Mouse (Mus musculus) bone marrow macrophage, adult 2 months (primary cell): ENCODE data around the gene Ralbp1. TPM values are rescaled to one million over a fixed set of nuclear protein-coding genes. Genes with fewer than 3 reads are reported as not detected.

ENCODE experiments used
- H3K27ac ChIP-seq: 2 replicates; pipeline ENCODE4 v1.5.1; 2012; ENCODE audit warnings: low read depth, low read length; ENCODE audit not compliant: insufficient read depth
- H3K4me1 ChIP-seq: 2 replicates; pipeline ENCODE4 v1.6.1; 2012; ENCODE audit warnings: low read length; ENCODE audit not compliant: control insufficient read depth, insufficient read depth
- H3K4me3 ChIP-seq: 2 replicates; pipeline ENCODE4 v1.5.1; 2012; ENCODE audit warnings: mild to moderate bottlenecking, low read length, moderate library complexity; ENCODE audit not compliant: insufficient read depth
- CTCF ChIP-seq: IDR thresholded peaks from 2 replicates; pipeline ENCODE4 v1.5.1; 2012; ENCODE audit warnings: low read depth, mild to moderate bottlenecking, low read length, moderate library complexity
- POLR2A ChIP-seq: IDR thresholded peaks from 2 replicates; pipeline ENCODE4 v1.6.1; 2012; ENCODE audit warnings: mild to moderate bottlenecking, low read depth, low read length, borderline replicate concordance
- polyA plus RNA-seq: library from polyadenylated mRNA; stranded (reverse); fragments of >200 nt; gene quantifications from 2 replicates; pipeline ENCODE4 v1.2.4, GENCODE M21; 2012; ENCODE audit not compliant: missing spikeins, insufficient read depth, insufficient read length

The Ralbp1 gene
- polyA plus RNA-seq = 61.3 and 69.7 TPM in 2 replicates

GRCm38 (mm10) chr17:65885697-65886529 is at the start of gene Ralbp1:
TSS of gene Ralbp1 (minus strand) at chr17:65885798.
- peak within 1 kb of the TSS; percentile 84 for H3K27ac ChIP-seq
- H3K4me3 ChIP-seq = peak within 1 kb of the TSS; percentile 92
- TF ChIP-seq POLR2A = no peak
- no peak for TF ChIP-seq CTCF
- H3K4me1 ChIP-seq = peaks cover 23% of the 10 kb centered on the region

DNA sequence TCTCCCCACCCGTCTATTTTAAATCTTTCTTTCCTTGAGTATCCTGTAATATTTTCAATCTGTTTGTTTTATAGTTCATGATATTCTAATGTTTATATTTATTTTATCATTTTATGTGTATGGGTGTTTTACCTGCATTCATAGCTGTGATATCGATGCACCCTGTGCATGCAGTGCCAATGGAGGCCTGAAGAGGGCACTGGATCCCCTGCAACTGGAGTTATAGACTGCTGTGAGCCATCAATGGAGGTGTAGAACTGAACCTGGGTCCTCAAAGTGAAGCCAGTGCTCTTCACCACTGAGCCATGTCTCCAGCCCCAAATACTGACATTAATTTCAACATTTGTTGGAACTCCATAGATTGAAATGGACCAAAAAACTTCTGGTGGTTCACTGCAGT is 48.1 kb upstream of the Ralbp1 start:
- peaks cover 19% of the 10 kb centered on the region for H3K4me1 ChIP-seq
- TF ChIP-seq CTCF = no peak; the same call in 1 of the 2 replicates
- TF ChIP-seq POLR2A = no peak
- H3K4me3 ChIP-seq = no peak overlapping the region
- H3K27ac ChIP-seq = no peak overlapping the region

GRCm38 (mm10) chr17:65931525-65931924 is 45.9 kb upstream of the Ralbp1 start:
- TF ChIP-seq POLR2A = no peak
- H3K4me3 ChIP-seq = no peak overlapping the region
- H3K4me1 ChIP-seq = peaks cover 19% of the 10 kb centered on the region
- H3K27ac ChIP-seq = peak overlapping the region; percentile 35

DNA sequence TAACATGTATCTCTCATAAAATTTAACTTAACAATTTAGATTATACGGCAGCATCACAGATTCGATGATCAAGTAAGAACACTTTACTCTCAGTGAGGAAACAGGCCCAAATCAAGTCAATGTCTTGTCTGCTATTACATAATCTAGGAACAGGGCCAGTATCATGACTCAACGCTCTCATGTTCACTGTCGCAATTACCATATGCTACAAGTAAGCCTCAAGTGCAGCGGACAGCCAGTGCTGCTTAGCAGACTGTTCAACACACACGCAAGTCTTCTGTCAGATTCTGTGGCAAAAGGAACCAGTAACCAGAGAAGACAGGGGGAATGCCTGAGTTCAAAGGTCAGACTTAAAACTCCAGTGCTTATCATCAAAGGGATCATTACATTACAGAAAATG is 45.4 kb upstream of the Ralbp1 start:
- no peak for TF ChIP-seq POLR2A
- TF ChIP-seq CTCF = no peak
- peaks cover 15% of the 10 kb centered on the region for H3K4me1 ChIP-seq
- no peak overlapping the region for H3K4me3 ChIP-seq
- H3K27ac ChIP-seq = peak overlapping the region; percentile 35

DNA sequence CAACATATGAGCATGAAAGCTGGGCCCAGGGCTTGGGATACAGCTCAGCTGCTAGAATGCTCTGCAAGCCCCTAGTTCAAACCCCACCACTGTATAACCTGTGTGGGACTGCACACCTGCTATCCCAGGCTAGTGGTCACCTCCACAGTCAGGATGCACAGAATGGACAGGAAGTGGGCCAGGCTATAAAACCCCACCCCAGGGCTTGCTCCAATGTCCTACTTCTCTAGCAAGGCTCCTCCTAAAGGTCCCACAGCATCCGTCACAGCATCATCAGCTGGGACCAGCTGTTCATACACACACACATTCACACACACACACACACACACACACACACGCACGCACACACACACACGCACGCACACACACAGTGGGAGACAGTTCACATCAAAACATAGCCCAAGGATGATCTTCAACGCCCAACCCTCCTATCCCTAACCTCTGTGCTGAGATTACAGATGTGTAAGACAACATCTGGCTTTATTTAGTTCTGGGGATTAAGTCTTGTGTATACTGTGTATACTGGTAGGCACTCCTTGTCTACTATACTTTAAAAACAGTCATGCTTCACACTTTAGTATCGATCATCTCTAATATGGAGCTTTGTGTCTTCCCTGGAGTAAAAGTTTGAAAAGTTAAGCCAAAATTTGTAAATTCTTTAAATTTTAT is 44.7 kb upstream of the Ralbp1 start:
- Histone ChIP-seq H3K27ac (no peak overlapping the region), H3K4me1 (peaks cover 15% of the 10 kb centered on the region), H3K4me3 (no peak overlapping the region)
- TF ChIP-seq CTCF = no peak
- no peak for TF ChIP-seq POLR2A

GRCm38 (mm10) chr17:65929319-65929978 is 43.9 kb upstream of the Ralbp1 start:
- H3K27ac ChIP-seq = no peak overlapping the region
- no peak overlapping the region for H3K4me3 ChIP-seq
- TF ChIP-seq CTCF = no peak
- TF ChIP-seq POLR2A = no peak
- peaks cover 15% of the 10 kb centered on the region for H3K4me1 ChIP-seq

DNA sequence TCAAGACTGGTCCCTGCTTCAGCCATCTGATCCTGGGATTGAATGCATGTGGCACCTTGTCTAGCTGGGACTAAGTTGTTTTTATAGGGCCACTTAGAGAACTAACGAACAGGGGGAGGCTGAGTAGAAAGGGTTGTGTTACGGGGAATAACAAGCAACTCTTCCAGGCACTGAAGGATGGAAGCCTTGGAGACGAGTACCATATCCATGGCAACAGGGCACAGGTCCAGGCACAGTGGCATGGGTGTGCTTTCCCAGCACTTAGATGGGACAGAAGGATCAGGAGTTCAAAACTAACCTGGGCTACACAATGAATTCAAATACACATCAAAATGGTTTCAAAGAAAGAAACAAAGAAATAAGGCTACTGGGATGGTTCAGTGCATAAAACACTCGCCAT is 41.5 kb upstream of the Ralbp1 start:
- H3K27ac ChIP-seq = no peak overlapping the region
- no peak for TF ChIP-seq POLR2A
- TF ChIP-seq CTCF = no peak
- no peak overlapping the region for H3K4me3 ChIP-seq
- peaks cover 20% of the 10 kb centered on the region for H3K4me1 ChIP-seq

- H3K4me1 ChIP-seq = peaks cover 8% of the 10 kb centered on the region
- no peak overlapping the region for H3K4me3 ChIP-seq
- TF ChIP-seq POLR2A = no peak
- TF ChIP-seq CTCF = no peak
- no peak overlapping the region for H3K27ac ChIP-seq
Observed at GRCm38 (mm10) chr17:65924218-65924617, 38.6 kb upstream of the Ralbp1 start.

DNA sequence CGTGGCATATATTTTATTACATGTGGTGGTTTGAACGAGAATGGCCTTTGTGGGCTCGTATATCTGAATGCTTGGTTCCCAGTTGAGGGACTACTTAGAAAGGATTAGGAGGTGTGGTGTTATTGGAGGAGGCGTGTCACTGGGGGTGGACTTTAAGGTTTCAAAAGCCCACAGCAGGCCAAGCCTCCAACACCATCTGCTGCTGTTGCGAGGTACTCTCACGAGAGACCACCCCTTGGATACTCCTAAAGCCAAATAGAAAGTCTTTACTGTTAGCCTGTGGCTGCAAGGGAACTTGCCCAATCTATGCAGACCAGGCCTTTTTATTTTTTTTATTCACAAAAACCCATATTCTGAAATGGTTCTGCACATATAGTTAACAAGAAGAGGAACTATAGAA is 36.4 kb upstream of the Ralbp1 start:
- Histone ChIP-seq H3K4me1 (peaks cover 13% of the 10 kb centered on the region), H3K27ac (no peak overlapping the region), H3K4me3 (no peak overlapping the region)
- TF ChIP-seq CTCF = no peak
- no peak for TF ChIP-seq POLR2A
